Mouse (Mus musculus): ENCODE measurements at regions not wholly inside any gene's neighbourhood (a gene's known extent, or its start where the extent isn't known, plus 50 kb on each side); places are given as distances from the start of the nearest gene placed in this dataset.

GRCm38 (mm10) chr13:51917658-51918057, 71.2 kb downstream of the Gadd45g start:
- TF ChIP-seq CTCF (conservative IDR thresholded peaks at IDR 0.05; ENCODE audit: insufficient read depth, insufficient read length, low read depth, low read length) (no peak), POLR2A (IDR thresholded peaks at IDR 0.05; ENCODE audit: low read depth, low read length) (no peak)
